Mouse (Mus musculus): ENCODE results near the gene Mob3a. TPM values are rescaled to one million over a fixed set of nuclear protein-coding genes. Genes with fewer than 3 reads are reported as not detected.
"Not testable (repeated sequence)": the region's sequence is repeated elsewhere in the genome, so short reads cannot be mapped to it uniquely, and the experiment has no call there.

Mob3a gene
- total RNA-seq, 2 experiments from 2014 or later = 13.4 to 15.8 TPM

- peak; percentile 35 to 65 for DNase-seq (ENCODE audit: low spot score in 2 of 2)
- intact Hi-C loops (cut with DNase I) = no loop called here
These were observed 51.4 kb downstream of the Mob3a start for GRCm38 (mm10) chr10:80650392-80650791.

- intact Hi-C loops (cut with DNase I); DNase-seq (ENCODE audit: low spot score in 2 of 2): not testable (repeated sequence)
These were observed 51.9 kb downstream of the Mob3a start for GRCm38 (mm10) chr10:80649910-80650309.

- no peak for DNase-seq (ENCODE audit: low spot score in 2 of 2)
- intact Hi-C loops (cut with DNase I) = no loop called here
These were observed 54.8 kb downstream of the Mob3a start for GRCm38 (mm10) chr10:80646936-80647335.

DNA sequence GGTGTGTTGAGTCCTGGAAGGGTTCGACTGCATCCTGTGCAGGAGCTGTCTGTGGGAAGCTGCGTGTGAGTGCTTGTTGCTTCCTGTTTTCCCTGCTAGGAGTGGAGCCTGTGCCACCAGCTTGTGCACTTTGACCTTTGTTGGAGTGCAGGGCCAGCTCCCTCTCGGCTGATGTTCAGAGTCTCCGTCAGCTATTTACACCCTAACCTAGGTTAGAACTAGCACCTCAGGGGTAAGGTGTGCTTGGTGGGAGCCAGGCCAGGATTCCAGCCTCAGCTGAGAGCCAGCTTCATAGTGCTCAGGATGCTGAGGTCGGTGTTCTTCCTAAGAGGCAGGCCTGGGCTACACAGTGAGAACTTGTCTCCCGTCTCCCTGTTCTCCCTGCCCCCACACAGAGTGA is 66.4 kb downstream of the Mob3a start:
- intact Hi-C loops (cut with DNase I) = no loop called here
- no peak for DNase-seq (ENCODE audit: low spot score in 2 of 2)

Other genes starting within 250 kb of the Mob3a start
- gene Onecut3, start 207.1 kb downstream of the Mob3a start, total RNA-seq (2021) = not detected
- gene Atp8b3, start 162.9 kb downstream of the Mob3a start, total RNA-seq (2021) = under 1 TPM; 0.14 to 0.16 TPM
- gene Rexo1, start 140.4 kb downstream of the Mob3a start, total RNA-seq (2021) = 10 to 100 TPM; 44.8 to 45.7 TPM
- gene Klf16, start 124.7 kb downstream of the Mob3a start, total RNA-seq (2021) = 10 to 100 TPM; 51.8 to 55.3 TPM
- gene Abhd17a, start 111.6 kb downstream of the Mob3a start, total RNA-seq (2021) = 100 to 1,000 TPM; 206 to 216 TPM
- 10 to 100 TPM; 40.8 to 42.2 TPM for gene Scamp4, start 99.1 kb downstream of the Mob3a start, total RNA-seq (2021)
- 1 to 10 TPM; 3.6 to 4.5 TPM for gene Adat3, start 99.1 kb downstream of the Mob3a start, total RNA-seq (2021)
- 1 to 10 TPM; 2.8 to 2.9 TPM for gene Gm49322, start 96.0 kb downstream of the Mob3a start, total RNA-seq (2021)
- 100 to 1,000 TPM; 222 to 247 TPM for gene Csnk1g2, start 79.1 kb downstream of the Mob3a start, total RNA-seq (2021)
- gene Btbd2, start 44.9 kb downstream of the Mob3a start, total RNA-seq (2021) = 10 to 100 TPM; 91.7 to 92.7 TPM
- 10 to 100 TPM; 35.3 to 44.0 TPM for gene Mknk2, start 23.9 kb downstream of the Mob3a start, total RNA-seq (2021)
- gene Izumo4, start 207 bp upstream of the Mob3a start, total RNA-seq (2021) = 10 to 100 TPM; 35.9 to 42.5 TPM
- 100 to 1,000 TPM; 142 to 145 TPM for gene Ap3d1, start 40.3 kb upstream of the Mob3a start, total RNA-seq (2021)
- 10 to 100 TPM; 46.5 to 56.0 TPM for gene Dot1l, start 53.2 kb upstream of the Mob3a start, total RNA-seq (2021)
- 10 to 100 TPM; 43.9 to 50.3 TPM for gene Sf3a2, start 96.2 kb upstream of the Mob3a start, total RNA-seq (2021)
- 10 to 100 TPM; 57.5 to 62.4 TPM for gene Plekhj1, start 96.6 kb upstream of the Mob3a start, total RNA-seq (2021)
- 1 to 10 TPM; 1.6 to 2.7 TPM for gene Amh, start 103.3 kb upstream of the Mob3a start, total RNA-seq (2021)
- gene Jsrp1, start 111.5 kb upstream of the Mob3a start, total RNA-seq (2021) = 1 to 10 TPM; 4.0 to 4.5 TPM
- 100 to 1,000 TPM; 500 to 527 TPM for gene Oaz1, start 124.7 kb upstream of the Mob3a start, total RNA-seq (2021)
- 10 to 100 TPM; 35.6 to 48.0 TPM for gene Lingo3, start 142.1 kb upstream of the Mob3a start, total RNA-seq (2021)
- gene Lsm7, start 153.2 kb upstream of the Mob3a start, total RNA-seq (2021) = 10 to 100 TPM; 35.9 to 47.8 TPM
- 10 to 100 TPM; 58.6 to 66.2 TPM for gene Sppl2b, start 153.3 kb upstream of the Mob3a start, total RNA-seq (2021)
- under 1 TPM in 1 of 2 experiments, not detected in 1; 0.32 TPM for gene Tmprss9, start 169.9 kb upstream of the Mob3a start, total RNA-seq (2021)
- gene Timm13, start 199.0 kb upstream of the Mob3a start, total RNA-seq (2021) = 100 to 1,000 TPM; 139 TPM
- gene Lmnb2, start 216.3 kb upstream of the Mob3a start, total RNA-seq (2021) = 10 to 100 TPM; 15.1 to 18.9 TPM
- 10 to 100 TPM; 16.4 to 19.0 TPM for gene Gadd45b, start 228.1 kb upstream of the Mob3a start, total RNA-seq (2021)